Mouse (Mus musculus) lung, postnatal 0 days (tissue): Measurements from ENCODE around the gene Akr1cl.

Experiments used
- CTCF ChIP-seq: IDR thresholded peaks from 2 replicates; pipeline ENCODE4 v1.5.1; 2016; ENCODE audit warnings: antibody characterized with exemption, mild to moderate bottlenecking
- EP300 ChIP-seq: IDR thresholded peaks from 2 replicates; pipeline ENCODE4 v1.6.1; 2016; ENCODE audit warnings: antibody characterized with exemption, mild to moderate bottlenecking, control low read depth

GRCm38 (mm10) chr1:65073589-65073988, 41.0 kb upstream of the Akr1cl start, which contains the start of gene Crygc:
- TF ChIP-seq EP300: no peak
- no peak for TF ChIP-seq CTCF
